Mouse (Mus musculus): ENCODE data around the gene Acyp1. TPM values are rescaled to one million over a fixed set of nuclear protein-coding genes. Genes with fewer than 3 reads are reported as not detected.

Acyp1 gene
- polyA plus RNA-seq, 1 experiment from 2014 or later = 71.1 TPM

DNA sequence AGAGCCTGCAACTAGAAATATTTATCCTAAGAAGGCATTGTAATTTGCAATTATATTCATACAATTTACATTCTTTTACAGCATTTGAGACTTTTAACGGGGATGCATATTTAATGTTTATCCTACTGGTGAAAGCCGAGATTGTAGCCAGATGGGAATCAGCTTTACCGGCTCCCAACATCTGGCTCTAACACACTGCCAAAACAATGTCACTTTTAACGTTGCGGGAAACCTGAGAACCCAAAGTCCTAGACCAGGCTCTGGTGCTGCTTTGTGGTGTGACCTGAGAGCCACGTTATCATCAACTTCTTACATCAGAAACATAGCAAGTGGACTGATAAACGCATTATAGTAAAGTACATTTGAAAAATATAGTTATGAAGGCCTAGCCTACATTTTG lies 23.3 kb downstream of the Acyp1 start:
- Histone ChIP-seq H3K4me1 (ENCODE audit: control insufficient read depth, insufficient read depth, low read length) (peaks cover 5% of the 10 kb centered on the region), H3K9ac (ENCODE audit: low read length) (no peak overlapping the region), H3K36me3 (ENCODE audit: control insufficient read depth, insufficient read depth) (peaks cover 3% of the 10 kb centered on the region), H3K4me2 (ENCODE audit: low read depth, low read length) (no peak overlapping the region), H3K27me3 (ENCODE audit: control insufficient read depth, insufficient read depth, low read length) (no peaks in the 10 kb centered on the region), H3K4me3 (ENCODE audit: low read length) (no peak overlapping the region), H3K27ac (ENCODE audit: low read length) (no peak overlapping the region), H3K9me3 (replicated peaks; ENCODE audit: control insufficient read depth, low read length) (no peaks in the 10 kb centered on the region)
- 49% methylated on average over 7 of the region's 7 CpGs for WGBS
- ATAC-seq (replicated peaks; ENCODE audit: extremely low read depth, insufficient read depth, low FRiP score) = no peak

- no peak for ATAC-seq (replicated peaks; ENCODE audit: extremely low read depth, insufficient read depth, low FRiP score)
- 57% methylated on average over 8 of the region's 8 CpGs for WGBS
Observed at GRCm38 (mm10) chr12:85264531-85264930, 23.7 kb downstream of the Acyp1 start.

DNA sequence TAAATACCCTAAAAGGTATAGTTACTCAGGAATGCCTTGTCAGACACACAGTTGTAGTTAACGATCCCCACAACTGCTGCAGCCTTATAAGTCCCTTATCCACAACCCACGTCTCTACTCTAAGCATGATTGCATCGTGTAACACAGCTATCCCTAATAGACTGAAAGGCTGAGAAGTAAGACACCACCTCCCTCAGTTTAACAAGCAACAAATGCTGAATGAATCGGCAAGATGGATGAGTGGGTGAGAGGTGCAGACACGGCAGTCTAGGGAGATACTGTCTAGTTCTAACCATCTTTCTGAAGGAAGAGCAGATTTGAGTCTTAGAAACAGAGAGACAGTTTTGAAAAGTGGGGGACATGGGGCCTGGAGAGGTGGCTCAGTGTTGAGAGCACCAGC lies 25.0 kb downstream of the Acyp1 start:
- Histone ChIP-seq H3K27ac (ENCODE audit: low read length) (no peak overlapping the region), H3K9me3 (replicated peaks; ENCODE audit: control insufficient read depth, low read length) (no peaks in the 10 kb centered on the region), H3K4me1 (ENCODE audit: control insufficient read depth, insufficient read depth, low read length) (peaks cover 4% of the 10 kb centered on the region), H3K4me2 (ENCODE audit: low read depth, low read length) (no peak overlapping the region), H3K36me3 (ENCODE audit: control insufficient read depth, insufficient read depth) (peaks cover 2% of the 10 kb centered on the region), H3K4me3 (ENCODE audit: low read length) (no peak overlapping the region), H3K27me3 (ENCODE audit: control insufficient read depth, insufficient read depth, low read length) (no peaks in the 10 kb centered on the region), H3K9ac (ENCODE audit: low read length) (no peak overlapping the region)
- WGBS = 77% methylated on average over 5 of the region's 5 CpGs
- ATAC-seq (replicated peaks; ENCODE audit: extremely low read depth, insufficient read depth, low FRiP score) = no peak

More at GRCm38 (mm10) chr12:85264531-85264930, 23.7 kb downstream of the Acyp1 start:
- Histone ChIP-seq H3K27ac (ENCODE audit: low read length) (no peak overlapping the region), H3K27me3 (ENCODE audit: control insufficient read depth, insufficient read depth, low read length) (no peaks in the 10 kb centered on the region), H3K9me3 (replicated peaks; ENCODE audit: control insufficient read depth, low read length) (no peaks in the 10 kb centered on the region), H3K36me3 (ENCODE audit: control insufficient read depth, insufficient read depth) (peaks cover 3% of the 10 kb centered on the region), H3K4me1 (ENCODE audit: control insufficient read depth, insufficient read depth, low read length) (peaks cover 4% of the 10 kb centered on the region), H3K9ac (ENCODE audit: low read length) (no peak overlapping the region), H3K4me2 (ENCODE audit: low read depth, low read length) (no peak overlapping the region), H3K4me3 (ENCODE audit: low read length) (no peak overlapping the region)

DNA sequence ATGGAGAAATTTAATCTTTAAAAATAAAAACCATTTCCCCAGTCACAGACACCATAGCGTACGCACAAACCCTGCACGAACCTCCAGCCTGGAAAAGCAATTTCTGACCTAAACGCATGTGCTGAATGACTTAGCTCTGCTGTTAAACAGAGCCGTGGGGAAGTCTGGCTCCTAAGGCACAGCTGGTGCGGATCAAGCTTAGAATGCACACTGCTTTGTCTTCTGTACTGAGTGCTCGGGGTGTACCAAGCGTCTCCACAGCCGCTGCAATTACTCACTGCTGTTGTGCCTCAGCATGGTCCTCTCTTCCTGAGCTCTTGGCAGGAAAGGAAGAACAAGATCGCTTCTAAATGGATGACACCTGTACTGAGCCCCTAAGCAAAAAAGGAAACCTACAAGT lies 25.7 kb downstream of the Acyp1 start:
- 66% methylated on average over 10 of the region's 10 CpGs for WGBS
- no peaks in the 10 kb centered on the region for H3K9me3 ChIP-seq (replicated peaks; ENCODE audit: control insufficient read depth, low read length)
- no peak overlapping the region for H3K27ac ChIP-seq (ENCODE audit: low read length)
- peaks cover 4% of the 10 kb centered on the region for H3K4me1 ChIP-seq (ENCODE audit: control insufficient read depth, insufficient read depth, low read length)
- no peaks in the 10 kb centered on the region for H3K27me3 ChIP-seq (ENCODE audit: control insufficient read depth, insufficient read depth, low read length)
- H3K4me2 ChIP-seq (ENCODE audit: low read depth, low read length) = no peak overlapping the region
- no peaks in the 10 kb centered on the region; the same call in 1 of the 2 replicates for H3K36me3 ChIP-seq (ENCODE audit: control insufficient read depth, insufficient read depth)
- H3K4me3 ChIP-seq (ENCODE audit: low read length) = no peak overlapping the region
- no peak overlapping the region for H3K9ac ChIP-seq (ENCODE audit: low read length)
- ATAC-seq (replicated peaks; ENCODE audit: extremely low read depth, insufficient read depth, low FRiP score) = no peak

- peak; percentile 65 for ATAC-seq (replicated peaks; ENCODE audit: extremely low read depth, insufficient read depth, low FRiP score)
Observed at GRCm38 (mm10) chr12:85257008-85257639, 31.1 kb downstream of the Acyp1 start.

GRCm38 (mm10) chr12:85256074-85256751 lies 32.0 kb downstream of the Acyp1 start:
- Histone ChIP-seq H3K4me3 (ENCODE audit: low read length) (no peak overlapping the region), H3K9me3 (replicated peaks; ENCODE audit: control insufficient read depth, low read length) (no peaks in the 10 kb centered on the region), H3K36me3 (ENCODE audit: control insufficient read depth, insufficient read depth) (no peaks in the 10 kb centered on the region), H3K27me3 (ENCODE audit: control insufficient read depth, insufficient read depth, low read length) (no peaks in the 10 kb centered on the region), H3K27ac (ENCODE audit: low read length) (peak overlapping the region; percentile 77), H3K4me2 (ENCODE audit: low read depth, low read length) (no peak overlapping the region), H3K9ac (ENCODE audit: low read length) (no peak overlapping the region), H3K4me1 (ENCODE audit: control insufficient read depth, insufficient read depth, low read length) (peaks cover 3% of the 10 kb centered on the region)
- WGBS = 49% methylated on average over 7 of the region's 7 CpGs
- peak; percentile 37; the same call in 1 of the 2 replicates for ATAC-seq (replicated peaks; ENCODE audit: extremely low read depth, insufficient read depth, low FRiP score)

More at GRCm38 (mm10) chr12:85257008-85257639, 31.1 kb downstream of the Acyp1 start:
- H3K36me3 ChIP-seq (ENCODE audit: control insufficient read depth, insufficient read depth) = no peaks in the 10 kb centered on the region
- no peaks in the 10 kb centered on the region for H3K27me3 ChIP-seq (ENCODE audit: control insufficient read depth, insufficient read depth, low read length)
- H3K4me2 ChIP-seq (ENCODE audit: low read depth, low read length) = no peak overlapping the region
- 47% methylated on average over 7 of the region's 7 CpGs for WGBS
- peak overlapping the region; percentile 77 for H3K27ac ChIP-seq (ENCODE audit: low read length)
- H3K4me1 ChIP-seq (ENCODE audit: control insufficient read depth, insufficient read depth, low read length) = peaks cover 3% of the 10 kb centered on the region
- no peaks in the 10 kb centered on the region for H3K9me3 ChIP-seq (replicated peaks; ENCODE audit: control insufficient read depth, low read length)
- no peak overlapping the region for H3K4me3 ChIP-seq (ENCODE audit: low read length)
- H3K9ac ChIP-seq (ENCODE audit: low read length) = no peak overlapping the region

- H3K9me3 ChIP-seq (replicated peaks; ENCODE audit: control insufficient read depth, low read length) = peaks cover 4% of the 10 kb centered on the region; the same call in 1 of the 2 replicates
- no peaks in the 10 kb centered on the region for H3K27me3 ChIP-seq (ENCODE audit: control insufficient read depth, insufficient read depth, low read length)
- H3K4me1 ChIP-seq (ENCODE audit: control insufficient read depth, insufficient read depth, low read length) = peaks cover under 1% of the 10 kb centered on the region
- peaks cover 6% of the 10 kb centered on the region for H3K36me3 ChIP-seq (ENCODE audit: control insufficient read depth, insufficient read depth)
- no peak overlapping the region for H3K4me2 ChIP-seq (ENCODE audit: low read depth, low read length)
- 74% methylated on average over 3 of the region's 3 CpGs for WGBS
- ATAC-seq (replicated peaks; ENCODE audit: extremely low read depth, insufficient read depth, low FRiP score) = no peak
- no peak overlapping the region for H3K4me3 ChIP-seq (ENCODE audit: low read length)
- H3K27ac ChIP-seq (ENCODE audit: low read length) = no peak overlapping the region
- no peak overlapping the region for H3K9ac ChIP-seq (ENCODE audit: low read length)
Observed at GRCm38 (mm10) chr12:85252083-85252482, 36.2 kb downstream of the Acyp1 start.

DNA sequence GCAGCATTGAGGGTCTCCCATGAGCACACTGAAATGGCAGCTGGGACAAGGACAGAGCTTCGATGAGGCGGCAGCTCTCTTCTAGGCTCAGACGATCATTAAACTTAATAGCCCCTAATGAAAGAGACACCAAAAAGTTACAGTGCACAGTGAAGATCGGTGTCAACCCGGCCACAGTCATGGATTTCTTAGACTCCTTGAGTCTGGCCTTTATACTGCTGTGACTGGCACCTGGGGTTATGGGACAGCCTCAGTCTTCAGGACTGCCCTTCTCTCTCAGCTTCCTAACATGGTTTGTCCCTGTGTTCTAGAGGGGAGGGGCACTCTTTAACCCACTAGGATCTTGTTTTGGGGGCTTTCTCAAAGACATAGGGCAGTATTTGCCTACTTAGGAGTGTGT lies 50.7 kb downstream of the Acyp1 start:
- no peak overlapping the region for H3K9ac ChIP-seq (ENCODE audit: low read length)
- no peak overlapping the region for H3K4me2 ChIP-seq (ENCODE audit: low read depth, low read length)
- no peaks in the 10 kb centered on the region; the same call in 1 of the 2 replicates for H3K36me3 ChIP-seq (ENCODE audit: control insufficient read depth, insufficient read depth)
- no peaks in the 10 kb centered on the region for H3K27me3 ChIP-seq (ENCODE audit: control insufficient read depth, insufficient read depth, low read length)
- 88% methylated on average over 5 of the region's 5 CpGs for WGBS
- no peak overlapping the region for H3K27ac ChIP-seq (ENCODE audit: low read length)
- H3K4me3 ChIP-seq (ENCODE audit: low read length) = no peak overlapping the region
- no peak for ATAC-seq (replicated peaks; ENCODE audit: extremely low read depth, insufficient read depth, low FRiP score)
- H3K9me3 ChIP-seq (replicated peaks; ENCODE audit: control insufficient read depth, low read length) = no peaks in the 10 kb centered on the region
- H3K4me1 ChIP-seq (ENCODE audit: control insufficient read depth, insufficient read depth, low read length) = no peaks in the 10 kb centered on the region
